Mouse (Mus musculus): ENCODE data around the gene Adh7.

Gene Adh7

DNA sequence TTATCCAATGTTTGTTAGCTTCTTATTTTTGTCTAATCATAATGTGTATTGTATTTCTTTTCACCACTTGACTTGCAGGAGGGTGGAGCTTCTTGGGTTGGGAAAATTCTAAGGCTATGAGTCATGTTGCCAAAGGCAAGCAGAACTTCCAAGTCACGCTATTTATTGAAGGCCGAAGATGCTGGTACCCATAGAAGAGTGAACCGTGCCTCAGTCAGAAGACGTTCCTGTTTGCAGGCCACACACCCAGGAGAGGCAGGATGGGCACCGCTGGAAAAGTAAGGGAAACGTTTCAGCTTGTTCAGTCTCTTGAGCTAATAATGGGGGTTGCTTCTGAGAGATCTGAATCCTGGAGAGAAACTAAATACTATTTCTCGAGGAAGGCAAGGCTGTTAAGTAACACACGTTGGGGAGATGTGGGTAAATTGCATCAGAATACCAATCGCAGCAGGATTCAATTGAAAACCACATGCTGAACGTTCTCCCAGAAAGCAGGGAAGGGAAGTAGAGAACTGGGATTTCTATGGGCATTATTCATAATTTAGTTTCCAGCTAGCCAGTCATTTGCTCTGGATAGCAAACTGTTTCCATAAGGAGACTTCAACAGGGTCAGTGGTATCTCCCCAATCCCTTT lies at the start of gene Adh7:
Gene Adh7, plus strand, starts transcription at position 130 of the 634 bp plus-strand sequence.
- in situ Hi-C loops (cut with MboI, MseI): no loop called here

DNA sequence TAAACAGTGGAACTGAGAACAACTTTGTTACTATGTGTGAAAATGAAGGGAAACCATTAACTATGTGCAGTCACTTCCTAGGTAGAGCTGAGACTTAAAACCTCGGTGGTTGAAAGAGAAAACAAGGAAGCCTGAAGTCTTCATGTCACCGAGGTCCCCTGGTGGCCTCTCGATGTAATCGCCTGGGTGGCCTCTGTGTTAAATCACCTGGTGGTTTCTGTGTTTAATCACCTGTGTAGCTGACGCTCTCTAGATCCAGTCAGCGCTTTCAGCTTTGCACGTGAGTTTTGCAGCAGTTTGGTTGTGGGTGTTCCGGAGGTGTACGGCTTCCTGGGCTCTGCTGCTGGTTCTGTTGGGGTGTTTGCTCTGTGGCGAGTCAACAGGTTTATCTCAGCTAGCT lies 44.3 kb upstream of the Adh7 start:
- in situ Hi-C loops (cut with MboI, MseI): no loop called here

DNA sequence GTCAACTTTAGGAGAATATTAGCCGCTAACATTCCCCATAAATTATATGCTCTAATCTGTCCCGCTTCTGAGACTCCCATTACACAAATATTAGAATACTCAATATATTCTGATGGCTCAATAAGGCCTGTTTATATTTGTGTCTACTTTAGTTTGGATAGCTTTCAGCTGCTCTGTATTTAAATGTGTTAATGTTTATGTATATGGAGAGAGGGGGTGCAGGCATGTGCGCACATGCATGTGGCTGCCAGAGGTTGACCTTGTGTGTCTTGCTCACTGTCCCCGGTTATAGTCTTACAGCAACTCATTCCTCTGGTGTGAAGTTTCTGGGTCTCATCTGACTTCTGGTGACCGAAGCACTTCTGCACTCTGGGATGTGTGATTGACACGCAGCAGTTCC lies 42.0 kb upstream of the Adh7 start:
- in situ Hi-C loops (cut with MboI, MseI): no loop called here

DNA sequence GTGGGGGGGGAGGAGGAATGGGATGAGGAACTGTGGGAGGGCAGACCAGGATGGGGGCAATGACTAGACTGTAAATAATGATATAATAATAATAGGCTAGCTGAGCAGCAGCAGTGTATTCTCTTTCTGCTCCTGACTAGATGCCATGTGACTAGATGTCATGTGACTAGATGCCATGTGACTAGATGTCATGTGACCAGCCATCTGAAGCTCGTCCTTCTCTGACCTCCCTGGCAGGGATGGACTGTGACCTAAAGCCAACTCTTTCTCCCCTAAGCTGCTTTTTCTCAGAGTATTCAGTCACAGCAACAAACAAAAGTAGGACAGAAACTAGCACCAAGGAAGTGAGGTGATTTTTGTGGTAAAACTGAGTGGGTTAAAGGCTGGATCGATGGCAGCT lies 35.5 kb upstream of the Adh7 start:
- in situ Hi-C loops (cut with MboI, MseI): no loop called here

DNA sequence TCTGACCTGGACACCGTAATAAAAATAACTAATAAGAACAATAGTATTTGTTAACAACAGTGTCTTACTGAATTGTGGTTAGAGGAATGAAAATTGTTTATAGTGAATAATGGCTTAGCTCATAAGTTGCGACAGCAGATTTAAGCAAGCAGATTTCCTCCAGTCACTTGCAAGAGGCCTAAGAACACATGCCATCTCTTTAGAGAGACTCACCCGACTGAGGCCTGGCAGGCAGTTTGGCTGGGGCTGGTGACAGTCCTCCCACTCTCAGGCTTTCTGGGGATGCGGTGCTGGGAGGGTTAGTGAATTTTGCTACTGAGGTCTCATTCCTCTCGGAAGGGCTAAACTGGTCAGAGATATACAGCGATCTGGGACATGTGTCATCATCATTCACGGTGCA lies 34.2 kb upstream of the Adh7 start:
- in situ Hi-C loops (cut with MboI, MseI): no loop called here

DNA sequence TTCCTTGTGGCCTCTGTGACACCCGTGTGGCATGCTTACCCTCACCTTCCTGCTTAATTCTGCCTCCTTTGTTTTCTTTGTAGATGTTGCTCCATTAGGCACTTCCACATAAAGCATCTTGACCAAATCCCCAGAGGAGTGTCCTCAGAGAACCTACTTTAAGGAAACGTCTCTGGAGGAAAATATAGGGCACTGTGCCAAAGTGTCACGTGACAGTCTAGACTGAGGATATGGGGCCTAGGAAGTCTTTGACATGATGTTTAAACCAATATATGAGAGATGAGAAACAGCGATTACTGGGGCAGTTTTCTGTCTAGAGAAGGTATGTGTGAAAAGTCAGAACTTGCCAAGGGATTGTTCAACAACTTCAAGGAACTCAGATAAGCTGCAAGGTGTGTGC lies 32.3 kb upstream of the Adh7 start:
- in situ Hi-C loops (cut with MboI, MseI): no loop called here

DNA sequence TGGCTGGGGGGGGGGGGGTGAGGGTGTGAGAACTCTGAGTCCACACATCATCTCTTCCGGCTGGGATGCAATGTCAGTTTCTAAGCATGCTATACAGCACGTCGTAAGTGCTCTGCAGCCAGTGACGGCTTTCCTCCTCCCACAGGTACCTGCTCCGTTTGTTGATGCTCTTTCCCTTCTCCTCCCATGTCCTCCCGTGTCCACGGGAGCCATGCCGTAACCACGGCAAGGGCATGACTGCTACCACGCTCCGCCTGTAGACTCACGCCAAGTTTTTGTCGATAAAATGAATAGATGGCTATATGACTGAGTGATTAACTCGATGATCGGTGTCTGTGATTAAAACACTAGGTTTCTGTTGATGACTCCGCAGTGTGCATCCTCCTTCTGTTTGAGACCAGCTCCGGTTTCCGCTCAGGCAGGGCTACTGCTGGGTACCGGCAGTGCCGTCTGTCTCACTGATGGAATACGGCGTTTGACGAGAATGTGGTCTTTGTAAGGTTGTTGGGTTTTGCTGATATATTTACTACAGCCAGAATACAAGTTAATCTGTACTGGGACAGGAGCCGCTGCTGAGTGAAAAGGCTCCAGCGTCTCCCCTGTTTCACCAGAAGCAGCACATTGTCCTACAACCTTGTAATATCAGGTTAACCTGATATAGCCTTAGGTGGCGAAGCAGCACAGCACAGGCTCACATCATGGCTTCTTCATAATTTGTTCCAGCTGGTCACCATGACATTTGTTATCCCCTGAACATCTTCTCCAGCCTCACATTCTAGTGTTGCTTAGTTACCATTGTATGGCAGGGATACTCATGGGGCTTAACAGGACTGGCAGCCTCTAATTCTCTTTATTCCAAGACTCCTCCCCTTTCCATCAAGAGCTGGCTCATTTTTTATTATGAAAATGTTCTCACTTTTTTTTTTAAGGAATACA lies 31.3 kb upstream of the Adh7 start:
- in situ Hi-C loops (cut with MboI, MseI): no loop called here

DNA sequence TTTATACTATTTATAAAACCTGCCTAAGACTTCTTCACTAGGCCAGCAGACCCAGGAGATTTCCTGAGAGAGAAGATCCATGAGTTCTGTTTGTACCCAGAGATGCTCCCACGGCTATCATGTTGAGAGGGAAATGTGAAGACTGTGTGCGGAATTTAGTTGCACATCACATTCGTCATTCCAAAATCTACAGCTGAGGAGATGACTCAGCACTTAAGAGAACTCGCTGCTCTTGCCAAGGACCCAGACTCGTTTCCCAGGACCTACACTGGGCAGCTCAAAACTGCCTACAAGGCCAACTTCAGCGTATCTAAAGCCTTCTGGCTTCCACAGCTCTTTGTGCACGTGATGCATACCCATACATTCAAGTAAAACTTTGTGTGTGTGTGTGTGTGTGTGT lies 25.3 kb upstream of the Adh7 start:
- in situ Hi-C loops (cut with MboI, MseI): no loop called here

DNA sequence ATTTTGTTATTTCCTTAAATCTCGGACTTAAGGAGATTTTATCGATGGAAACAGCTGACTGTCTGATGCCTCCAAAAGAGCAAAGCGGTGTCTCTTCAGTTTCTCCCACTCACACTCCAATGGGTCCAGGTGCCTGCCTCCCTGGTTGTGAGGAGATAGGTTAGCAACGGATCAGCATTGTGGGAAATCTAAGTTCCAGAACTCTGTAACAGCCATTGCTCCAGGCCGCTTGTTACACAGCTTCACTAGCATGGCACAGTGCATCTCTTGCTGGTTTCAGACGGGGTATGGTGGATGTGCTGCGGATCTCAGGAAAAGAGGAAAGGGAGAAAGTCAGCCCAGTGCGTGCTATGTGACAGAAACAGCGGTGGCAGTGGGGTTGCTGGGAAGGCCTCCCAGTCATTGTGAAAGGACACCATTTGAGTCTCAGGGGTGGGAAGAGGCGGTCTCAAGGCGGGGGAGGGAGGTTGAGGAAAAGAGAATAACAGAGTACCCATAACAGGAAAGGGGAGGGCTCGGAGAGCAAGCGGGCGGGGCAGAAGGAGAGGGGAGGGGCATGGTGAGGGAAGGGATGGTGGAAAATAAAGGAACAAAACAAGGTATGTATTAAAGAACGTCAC lies 23.8 kb upstream of the Adh7 start, which contains the start of gene 4930579F01Rik:
Gene 4930579F01Rik, minus strand, starts transcription at position 143 of the 620 bp plus-strand sequence.
- in situ Hi-C loops (cut with MboI, MseI): no loop called here

DNA sequence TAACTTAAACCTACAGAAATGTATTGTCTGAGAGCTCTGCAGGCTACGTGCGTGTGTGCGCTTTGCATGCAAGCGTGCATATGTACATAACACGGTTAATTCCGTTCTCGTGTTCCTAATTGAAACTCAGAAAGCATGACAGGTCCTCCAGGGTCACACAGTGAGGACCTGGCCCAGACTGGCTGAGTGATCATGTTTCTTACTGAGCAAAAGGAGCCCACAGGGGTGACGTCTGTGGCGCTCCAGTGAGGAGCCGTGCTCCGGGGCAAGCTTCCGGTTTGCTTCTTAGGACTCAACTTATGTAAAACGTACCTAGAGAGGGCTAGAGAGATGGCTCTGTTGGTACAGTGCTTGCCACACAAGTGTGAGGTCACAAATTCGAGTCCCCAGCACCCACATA lies 20.5 kb upstream of the Adh7 start:
- in situ Hi-C loops (cut with MboI, MseI): loop anchor here in 1 of 2 experiments (5.0 kb wide), 1 partner anchor 240 kb away; no protein-coding TSS in a partner anchor

DNA sequence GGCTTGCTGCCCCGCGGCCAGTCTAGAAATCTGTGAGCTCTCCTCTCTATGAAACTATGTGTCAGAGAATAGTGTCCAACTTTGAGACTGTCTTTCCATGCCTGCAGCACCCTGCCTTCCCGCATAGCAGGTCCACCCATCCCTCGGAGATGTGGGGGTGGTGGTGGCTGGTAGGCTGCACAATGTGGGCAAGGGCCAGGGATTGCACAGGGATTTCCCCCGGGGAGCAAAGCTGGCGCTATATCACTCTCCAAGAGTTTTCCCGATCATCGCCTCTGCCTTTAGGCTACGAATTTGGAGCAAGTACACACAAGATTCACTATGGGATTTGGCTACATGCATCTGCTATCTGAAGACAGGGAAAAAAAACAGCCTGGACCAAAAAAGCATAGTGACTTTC lies 20.0 kb upstream of the Adh7 start:
- in situ Hi-C loops (cut with MboI, MseI): loop anchor here in 1 of 2 experiments (5.0 kb wide), 1 partner anchor 240 kb away; no protein-coding TSS in a partner anchor

DNA sequence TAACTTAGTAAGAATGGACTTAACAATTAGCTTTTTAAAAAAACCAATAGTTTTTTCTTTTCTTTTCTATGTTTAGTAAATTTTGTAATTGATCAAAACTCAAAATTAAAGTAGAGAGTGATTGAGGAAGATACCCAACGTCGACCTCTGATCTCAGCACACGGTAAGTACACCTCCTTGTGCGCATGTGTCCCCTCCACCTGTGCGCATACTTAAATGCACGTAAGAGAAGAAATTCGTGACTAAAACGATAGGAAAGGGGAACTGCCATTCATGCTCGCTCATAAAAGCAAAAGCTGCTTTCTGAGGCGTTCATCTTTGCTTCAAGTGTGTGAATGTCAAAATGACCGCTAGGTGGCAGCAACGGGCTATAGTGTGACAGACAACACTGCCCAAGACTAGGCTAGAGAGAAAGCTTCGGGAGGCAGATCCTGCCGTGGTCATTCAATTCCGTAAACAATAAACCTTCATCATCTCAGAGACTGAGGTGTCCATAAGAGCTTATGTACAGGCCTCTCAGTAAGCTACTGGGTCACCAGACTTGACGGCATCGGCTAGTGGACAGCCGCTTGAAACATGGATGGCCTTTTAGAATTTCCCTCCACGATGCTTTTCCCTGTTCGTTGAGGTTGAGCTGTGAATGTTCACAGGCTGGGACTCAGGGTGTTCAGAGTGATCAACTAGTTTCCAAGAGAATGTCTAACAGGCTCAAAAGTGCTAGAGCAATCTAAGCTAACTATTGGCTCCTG lies 19.4 kb upstream of the Adh7 start:
- in situ Hi-C loops (cut with MboI, MseI): loop anchor here in 1 of 2 experiments (5.0 kb wide), 1 partner anchor 239 kb away; no protein-coding TSS in a partner anchor

DNA sequence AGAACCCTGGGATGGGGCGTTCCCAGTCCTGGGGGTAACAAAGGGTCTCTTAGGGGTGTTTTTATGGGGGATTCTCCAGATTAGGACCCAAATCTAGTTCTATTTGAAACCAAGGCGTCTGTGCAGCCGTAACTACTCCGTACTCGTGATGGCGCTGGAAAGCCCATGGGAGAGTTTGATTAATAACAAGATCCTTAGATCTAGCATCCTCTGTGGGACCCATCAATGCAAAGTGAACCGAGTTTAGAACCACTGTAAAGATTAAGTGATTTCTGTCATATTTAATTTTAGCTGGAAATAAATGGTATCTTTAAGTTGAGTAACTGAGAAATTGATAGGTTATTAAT lies 18.9 kb upstream of the Adh7 start:
- in situ Hi-C loops (cut with MboI, MseI): loop anchor here in 1 of 2 experiments (5.0 kb wide), 1 partner anchor 239 kb away; no protein-coding TSS in a partner anchor

DNA sequence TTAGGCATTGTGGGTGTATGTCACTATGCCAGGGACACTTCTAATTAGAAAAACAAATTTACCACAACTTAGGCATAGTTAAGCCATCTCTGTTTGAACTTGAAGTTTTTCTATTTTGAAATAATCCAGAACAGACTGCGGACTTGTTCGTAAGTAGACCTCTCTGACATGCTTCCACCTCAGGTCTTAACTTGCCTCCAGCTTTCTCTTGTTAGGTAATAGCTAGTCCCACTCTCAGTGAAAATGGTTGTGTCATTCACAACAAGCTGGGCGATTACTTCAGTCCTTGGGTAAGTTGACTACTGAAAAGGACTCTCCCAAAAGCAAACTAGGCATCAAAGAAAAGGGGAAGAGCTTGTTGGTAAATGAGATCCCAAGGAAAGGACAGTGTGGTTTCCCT lies 8.7 kb upstream of the Adh7 start:
- in situ Hi-C loops (cut with MboI, MseI): no loop called here

DNA sequence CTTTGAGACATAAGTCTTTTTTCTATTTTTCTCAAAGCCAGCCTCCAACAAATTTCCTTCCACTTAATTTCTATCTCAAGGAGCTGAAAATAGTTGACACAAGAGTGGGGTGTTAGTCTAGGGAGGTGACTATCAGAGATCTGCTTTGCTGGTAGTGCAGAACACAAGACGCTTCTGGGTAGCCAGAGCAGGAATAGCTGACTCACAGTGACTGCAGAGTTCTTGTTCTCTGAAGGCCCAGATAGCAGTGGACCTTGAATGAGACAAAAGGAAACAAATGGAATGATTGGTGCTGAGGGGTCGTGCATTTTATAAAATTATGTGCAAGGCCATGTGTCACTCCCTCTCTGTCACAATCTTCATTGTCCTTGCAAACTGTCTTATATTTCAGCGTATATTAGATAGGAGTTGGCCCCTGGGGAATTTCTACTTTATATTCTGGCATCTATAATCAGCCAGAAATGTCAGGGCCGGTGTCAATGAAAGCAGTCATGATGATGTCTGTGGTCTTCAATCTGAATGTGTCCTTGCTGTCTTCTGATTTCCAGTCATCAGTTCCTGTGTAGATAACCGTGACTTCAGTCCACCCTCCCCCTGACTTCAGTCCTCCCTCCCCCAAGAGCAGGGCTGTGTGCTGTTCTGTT lies 7.0 kb upstream of the Adh7 start:
- in situ Hi-C loops (cut with MboI, MseI): loop anchor here in 1 of 2 experiments (5.0 kb wide), 1 partner anchor 227 kb away; no protein-coding TSS in a partner anchor

DNA sequence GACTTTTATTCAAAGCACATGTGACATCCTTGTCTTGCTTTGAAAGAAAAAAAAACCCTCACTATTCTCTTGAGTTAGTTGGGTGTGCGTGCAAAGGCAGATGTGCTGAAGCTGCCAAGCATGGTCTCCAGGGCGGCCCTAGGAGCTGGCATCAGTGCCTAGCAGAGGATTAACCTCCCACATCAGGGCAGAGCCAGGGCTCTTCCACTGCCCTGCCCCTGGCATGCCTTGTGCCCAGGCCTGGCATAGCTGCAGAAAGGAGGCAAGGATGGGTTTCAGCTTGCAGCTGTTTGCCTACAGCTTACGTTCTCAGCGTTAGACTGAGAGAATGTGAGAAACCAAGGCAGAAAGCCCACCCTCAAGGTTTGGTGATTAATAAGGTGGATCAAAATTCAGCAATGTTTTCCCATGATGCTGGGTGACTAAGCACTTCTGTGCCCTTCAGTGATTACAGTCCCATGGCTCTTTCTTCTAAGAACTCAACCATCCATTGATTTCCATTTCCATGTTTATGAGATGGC lies 5.1 kb upstream of the Adh7 start:
- in situ Hi-C loops (cut with MboI, MseI): loop anchor here in 1 of 2 experiments (5.0 kb wide), 1 partner anchor 225 kb away; no protein-coding TSS in a partner anchor

DNA sequence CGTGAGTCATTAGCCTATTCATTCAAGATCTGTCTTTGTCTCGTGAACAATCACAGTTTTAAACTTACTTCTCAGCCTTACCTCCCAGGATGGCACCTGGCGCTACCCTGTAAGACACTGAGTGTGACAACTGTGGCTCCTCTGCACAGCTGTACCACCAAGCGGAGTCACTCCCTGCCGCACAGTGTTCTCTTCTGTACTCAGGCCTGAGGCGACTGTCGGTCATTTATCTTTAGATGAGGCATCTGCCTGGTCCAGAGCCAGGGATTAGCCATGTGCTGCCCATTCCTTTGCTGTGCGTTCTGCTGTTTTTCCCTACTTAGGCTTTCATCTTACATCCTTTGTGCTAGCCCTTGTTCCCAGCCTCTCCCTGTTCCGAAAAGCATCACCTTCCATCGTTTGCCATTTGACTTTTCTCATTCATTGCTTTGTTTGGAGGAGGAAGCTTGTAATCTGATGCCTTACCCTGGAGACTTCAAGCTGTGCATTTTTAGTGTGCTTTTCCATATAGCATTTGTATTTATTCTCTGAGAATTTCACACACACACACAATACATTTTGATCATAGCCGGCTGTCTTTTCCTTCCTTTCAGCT lies 2.1 kb upstream of the Adh7 start:
- in situ Hi-C loops (cut with MboI, MseI): no loop called here

DNA sequence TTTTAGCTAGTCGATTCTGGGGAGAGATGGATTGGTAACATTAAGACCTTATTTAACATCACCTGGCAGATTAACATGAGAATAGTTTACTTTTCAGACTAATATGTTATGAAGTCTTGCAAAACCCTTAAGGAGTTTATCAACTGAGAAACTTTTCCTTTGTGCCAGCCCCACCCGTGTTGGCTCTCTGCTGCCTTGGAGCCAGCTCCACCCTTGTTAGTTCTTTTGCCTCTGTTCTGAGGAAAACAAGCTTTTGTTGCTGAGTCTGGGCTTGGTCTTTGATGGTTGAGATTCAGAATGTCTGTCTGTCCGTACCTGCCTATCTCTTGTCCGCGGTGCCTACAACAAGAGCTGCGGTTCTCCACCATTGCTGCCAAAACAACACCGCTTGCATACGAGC lies 1.5 kb upstream of the Adh7 start:
- in situ Hi-C loops (cut with MboI, MseI): no loop called here

DNA sequence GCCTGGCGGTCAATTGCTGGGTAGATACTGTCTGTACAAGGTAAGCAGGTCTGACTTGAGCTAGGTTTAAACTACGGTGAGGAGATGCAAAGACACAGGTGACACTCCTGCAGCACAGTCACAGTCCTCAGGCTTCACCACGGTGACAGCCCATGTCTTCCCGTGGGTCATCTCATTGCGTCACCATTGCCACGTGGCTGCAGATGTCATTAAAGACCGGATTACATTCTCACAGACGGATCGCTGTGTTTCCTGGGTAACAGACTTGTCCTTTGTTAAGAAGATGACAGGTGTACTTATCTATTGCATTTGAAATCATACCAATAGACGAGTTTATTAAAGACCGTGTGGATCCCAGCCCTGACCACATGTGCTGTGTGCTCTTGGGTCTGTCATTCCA lies 3.6 kb downstream of the Adh7 start:
- in situ Hi-C loops (cut with MboI, MseI): loop anchor here in 1 of 2 experiments (10.0 kb wide), 1 partner anchor 214 kb away; no protein-coding TSS in a partner anchor

DNA sequence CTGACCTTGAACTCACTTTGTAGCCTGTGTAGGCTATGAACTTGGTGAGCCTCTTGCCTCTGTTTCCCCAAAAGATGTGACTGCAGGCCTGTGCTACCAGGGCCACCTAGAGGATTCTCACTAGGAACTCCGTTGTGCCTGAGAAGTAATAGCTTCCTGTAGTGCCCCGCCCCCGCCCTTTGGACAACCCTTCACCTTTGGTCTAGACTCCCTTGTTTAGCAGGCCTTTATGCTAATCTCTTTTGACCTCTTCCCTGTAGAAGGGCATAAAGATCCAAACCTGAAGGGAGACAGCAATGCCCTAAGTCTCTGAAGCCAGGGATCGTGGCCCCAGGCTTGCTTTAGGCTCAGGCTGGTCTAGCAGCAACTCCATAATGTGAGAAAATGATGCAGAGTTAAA lies 5.0 kb downstream of the Adh7 start:
- in situ Hi-C loops (cut with MboI, MseI): loop anchor here in 1 of 2 experiments (10.0 kb wide), 1 partner anchor 212 kb away; no protein-coding TSS in a partner anchor
